Mouse (Mus musculus): ENCODE data around the gene Gpr176.

Gpr176 gene

GRCm38 (mm10) chr2:118373572-118374279, 507 bp upstream of the Gpr176 start:
- DNase-seq (ENCODE audit: low read depth): peak; percentile 84

GRCm38 (mm10) chr2:118372561-118372900, 688 bp downstream of the Gpr176 start:
- DNase-seq (ENCODE audit: low read depth): no peak

DNA sequence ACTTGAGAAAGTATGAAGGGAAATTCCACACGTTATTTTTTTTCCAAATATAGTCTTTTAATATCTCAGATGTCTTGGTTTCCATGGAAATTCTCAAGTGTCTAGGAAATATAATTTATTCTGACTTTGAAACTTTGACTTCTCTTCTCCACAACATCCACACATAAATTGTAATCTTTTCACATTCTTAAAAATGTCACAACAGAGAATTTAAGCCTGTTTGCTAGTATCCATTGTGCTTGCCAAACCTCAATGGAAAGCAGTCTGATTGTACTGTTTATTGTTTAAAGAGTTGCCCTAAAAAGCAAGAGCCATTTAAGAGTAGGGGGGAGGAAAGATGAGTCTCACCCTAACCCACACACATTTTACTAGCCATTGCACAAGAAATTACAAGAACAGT, 1.4 kb downstream of the Gpr176 start:
- no peak for DNase-seq (ENCODE audit: low read depth)

- DNase-seq (ENCODE audit: low read depth): no peak
Measured at GRCm38 (mm10) chr2:118355138-118355719, 18.0 kb downstream of the Gpr176 start.

DNA sequence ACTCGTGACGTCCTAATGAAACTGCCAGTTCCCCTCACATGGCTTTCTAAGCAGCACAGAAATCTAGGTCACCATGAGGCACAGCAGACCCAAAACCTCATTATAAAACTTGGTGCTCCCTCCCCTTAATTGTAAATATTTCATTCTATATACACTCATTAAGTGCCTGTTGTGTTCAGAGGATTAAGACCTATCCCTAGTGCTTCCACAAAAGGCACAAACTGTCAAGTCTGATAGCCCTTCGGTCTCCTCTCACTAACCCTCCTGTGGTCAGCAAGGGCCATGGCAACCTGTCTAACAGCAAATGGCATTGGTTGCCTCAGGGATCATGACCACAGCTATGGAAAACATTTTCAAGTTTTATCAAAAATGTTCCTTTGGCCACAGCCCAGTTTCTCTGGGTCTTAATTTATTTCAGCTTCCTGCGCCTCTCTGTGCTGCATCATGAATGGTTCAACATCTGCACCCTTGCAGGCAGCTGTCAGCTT, 19.3 kb downstream of the Gpr176 start:
- DNase-seq (ENCODE audit: low read depth): no peak

GRCm38 (mm10) chr2:118353498-118353897, 19.7 kb downstream of the Gpr176 start:
- no peak for DNase-seq (ENCODE audit: low read depth)

DNA sequence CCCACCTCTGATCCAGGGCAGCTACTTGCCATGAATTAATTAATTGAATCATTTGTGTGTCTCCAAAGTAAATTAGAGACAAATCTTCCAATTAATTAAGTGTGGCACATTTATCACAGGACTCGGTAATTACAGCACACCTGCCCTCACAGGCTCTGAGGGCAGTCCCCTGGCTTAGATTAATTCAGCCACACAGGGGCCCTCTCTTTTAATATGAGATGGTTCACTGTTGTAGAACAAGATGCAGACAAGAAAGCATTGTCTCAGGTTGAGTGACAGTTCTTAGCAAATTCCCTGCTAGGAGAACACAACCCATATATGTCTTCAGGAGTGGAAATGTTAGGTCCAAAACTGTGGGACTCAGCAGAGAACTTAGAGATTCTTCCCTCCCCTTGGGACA, 27.7 kb downstream of the Gpr176 start:
- DNase-seq (ENCODE audit: low read depth): no peak

GRCm38 (mm10) chr2:118343897-118344296, 29.3 kb downstream of the Gpr176 start:
- no peak for DNase-seq (ENCODE audit: low read depth)

DNA sequence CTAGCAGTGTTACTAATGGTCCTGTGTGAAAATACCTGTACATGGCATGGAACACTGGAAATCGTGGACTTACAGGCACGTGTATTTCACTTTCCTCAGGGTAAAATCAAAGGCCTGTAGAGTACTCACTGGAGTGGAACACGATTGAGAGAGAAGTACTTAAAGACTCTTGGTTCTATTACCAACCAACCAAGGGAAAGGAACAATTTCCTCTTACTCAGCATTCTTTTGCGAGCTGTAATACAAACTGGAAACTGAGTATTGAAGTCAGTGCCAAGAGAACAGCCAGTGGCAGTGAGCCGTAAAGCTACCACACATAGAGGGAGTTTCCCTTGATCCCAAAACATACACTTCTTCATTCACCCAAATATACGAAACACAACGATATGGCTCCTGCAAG, 31.9 kb downstream of the Gpr176 start:
- DNase-seq (ENCODE audit: low read depth): no peak

GRCm38 (mm10) chr2:118336084-118336483, 37.1 kb downstream of the Gpr176 start:
- DNase-seq (ENCODE audit: low read depth): peak; percentile 11

DNA sequence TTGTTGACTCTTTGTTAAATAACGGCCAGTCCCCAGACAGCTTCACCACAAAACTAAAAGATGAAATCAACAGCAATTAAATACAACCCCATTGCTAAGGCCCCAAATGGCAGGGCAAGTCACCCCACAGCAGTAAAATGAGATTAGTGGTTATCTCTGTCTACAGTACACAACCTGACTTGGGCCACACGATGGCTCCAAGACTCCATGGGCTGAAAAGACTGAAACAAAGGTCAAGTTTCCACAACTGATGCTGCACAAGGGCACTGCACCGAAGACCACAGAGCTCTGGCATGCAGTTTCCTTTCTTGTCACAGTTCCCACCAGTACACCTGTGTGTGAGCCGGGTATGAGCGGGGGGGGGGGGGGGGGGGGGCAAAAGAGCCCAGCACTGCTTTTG, 50.6 kb downstream of the Gpr176 start:
- no peak for DNase-seq (ENCODE audit: low read depth)

GRCm38 (mm10) chr2:118321804-118322203, 51.4 kb downstream of the Gpr176 start:
- DNase-seq (ENCODE audit: low read depth): no peak

- no peak for DNase-seq (ENCODE audit: low read depth)
Measured at GRCm38 (mm10) chr2:118321094-118321493, 52.1 kb downstream of the Gpr176 start.

- DNase-seq (ENCODE audit: low read depth): no peak
Measured at GRCm38 (mm10) chr2:118320519-118320918, 52.7 kb downstream of the Gpr176 start.

- no peak for DNase-seq (ENCODE audit: low read depth)
Measured at GRCm38 (mm10) chr2:118319176-118319575, 54.0 kb downstream of the Gpr176 start.

- DNase-seq (ENCODE audit: low read depth): no peak
Measured at GRCm38 (mm10) chr2:118316939-118317338, 56.3 kb downstream of the Gpr176 start.

DNA sequence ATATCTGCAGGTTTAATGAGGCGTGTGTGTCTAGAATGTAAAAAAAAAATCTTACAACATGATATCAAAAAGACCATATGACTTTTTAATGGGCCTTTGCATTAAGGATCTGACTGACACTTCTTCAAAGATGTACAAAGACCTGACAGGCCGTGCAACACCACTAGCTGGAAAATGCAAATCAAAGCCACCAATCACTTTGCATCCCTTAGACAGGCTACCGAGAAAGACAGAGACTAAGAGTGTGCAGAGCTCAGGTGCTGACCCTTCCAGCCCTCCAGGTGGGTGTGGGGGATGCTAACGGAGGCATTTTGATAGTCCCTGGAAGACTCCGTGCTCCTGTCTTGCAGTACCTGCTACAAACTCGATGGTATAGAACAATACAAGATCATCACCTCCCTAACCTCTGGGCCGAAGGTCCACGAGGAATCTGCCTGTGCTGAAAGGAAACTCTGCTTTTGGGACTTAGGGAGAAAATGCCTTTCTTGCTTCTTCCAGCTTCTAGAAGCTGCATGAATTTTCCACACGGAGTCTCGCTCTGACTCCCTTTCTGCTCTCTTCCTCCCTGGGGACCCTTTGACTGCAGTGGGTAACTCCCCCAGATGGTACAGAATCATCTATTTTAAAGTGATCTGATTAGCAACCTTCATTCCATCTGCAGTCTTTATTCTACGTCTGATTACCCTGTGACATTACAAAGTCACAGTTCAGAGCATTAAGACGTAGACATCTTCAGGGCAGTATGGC, 57.4 kb downstream of the Gpr176 start:
- DNase-seq (ENCODE audit: low read depth): no peak

- no peak for DNase-seq (ENCODE audit: low read depth)
Measured at GRCm38 (mm10) chr2:118307561-118307960, 65.7 kb downstream of the Gpr176 start.

GRCm38 (mm10) chr2:118306966-118307365, 66.3 kb downstream of the Gpr176 start:
- DNase-seq (ENCODE audit: low read depth): no peak

GRCm38 (mm10) chr2:118306522-118306895, 66.7 kb downstream of the Gpr176 start:
- DNase-seq (ENCODE audit: low read depth): no peak

- DNase-seq (ENCODE audit: low read depth): no peak
Measured at GRCm38 (mm10) chr2:118305827-118306521, 67.2 kb downstream of the Gpr176 start.

- DNase-seq (ENCODE audit: low read depth): no peak
Measured at GRCm38 (mm10) chr2:118303456-118303855, 69.8 kb downstream of the Gpr176 start.

DNA sequence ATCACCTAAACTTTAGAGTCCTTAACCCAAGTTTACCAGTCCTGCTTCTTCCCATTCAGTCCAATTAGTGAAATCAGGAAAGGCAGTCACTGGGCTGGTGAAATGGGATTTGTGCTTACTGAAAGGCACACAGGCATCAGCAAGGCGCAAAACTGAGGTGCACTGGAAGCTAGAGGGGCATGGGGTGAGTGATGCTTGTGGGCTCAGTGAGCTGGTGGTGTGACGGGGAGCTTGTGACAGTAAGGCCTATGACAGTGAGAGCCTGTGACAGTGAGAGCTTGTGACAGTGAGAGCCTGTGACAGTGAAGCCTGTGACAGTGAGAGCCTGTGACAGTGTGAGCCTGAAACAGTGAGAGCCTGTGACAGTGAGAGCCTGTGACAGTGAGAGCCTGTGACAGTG, 71.6 kb downstream of the Gpr176 start:
- DNase-seq (ENCODE audit: low read depth): no peak

All from naive thymus-derived CD4-positive, alpha-beta T cell, adult 2 months (primary cell).